Comparison of ENCODE assay signal across 27 mouse cellular contexts in genomic region chr6:136821086-136821485, GRCm38 (mm10). TPM values are rescaled to one million over a fixed set of nuclear protein-coding genes. Genes with fewer than 3 reads are reported as not detected.
A peak's percentile ranks its signal among the peaks of the same experiment; 100 is the strongest.
DNase-seq lines count a peak whose midpoint lies in the region; ATAC-seq and TF ChIP-seq lines count a peak whose summit lies in the region.
"Had no signal": no experiment of that assay in that cellular context is flagged by ENCODE, and none has a peak within 500 bp of the region (broad histone marks: within the 10 kb centered on the region; RNA-seq: fewer than 3 reads in every experiment).

No protein-coding gene starts in this region.

- no peak for TF ChIP-seq POLR2A in heart, adult 2 months (IDR thresholded peaks at IDR 0.05; ENCODE audit: insufficient read depth, low read depth, low read length)

- no peak overlapping the region for H3K27ac ChIP-seq in heart, embryonic 14.5 days (replicated peaks in 1 of 2; ENCODE audit: control insufficient read depth in 1 of 2, insufficient read depth in 1 of 2, low read depth in 2 of 2, low read length in 2 of 2)
- H3K27ac ChIP-seq in heart, adult 2 months = no peak overlapping the region
- H3K27ac ChIP-seq in kidney, embryonic 15.5 days = no peak overlapping the region
- no peak overlapping the region for H3K27ac ChIP-seq in kidney, embryonic 14.5 days (ENCODE audit: low read depth, low read length)
- no peak overlapping the region for H3K27ac ChIP-seq in liver, embryonic 14.5 days
- no peak overlapping the region for H3K27ac ChIP-seq in liver, postnatal 0 days (ENCODE audit: low read depth)
- H3K27ac ChIP-seq: embryonic facial prominence, embryonic 12.5 days; embryonic facial prominence, embryonic 15.5 days; gastrocnemius, adult 2 months; hindbrain, embryonic 10.5 days; hindbrain, embryonic 13.5 days; intestine, embryonic 15.5 days had no signal

- WGBS in heart, embryonic 14.5 days = 83% methylated on average over 18 of the region's 18 CpGs
- WGBS in heart, adult 2 months = 78% methylated on average over 18 of the region's 18 CpGs
- WGBS in kidney, embryonic 15.5 days = 91% methylated on average over 18 of the region's 18 CpGs
- 94% methylated on average over 17 of the region's 18 CpGs for WGBS in kidney, embryonic 14.5 days
- WGBS in liver, embryonic 14.5 days (ENCODE audit: insufficient replicate concordance) = 91% methylated on average over 18 of the region's 18 CpGs
- 94% methylated on average over 18 of the region's 18 CpGs for WGBS in liver, postnatal 0 days (ENCODE audit: insufficient replicate concordance)

- peaks cover 2 to 11% of the 10 kb centered on the region in 2 experiments; a peak in 3 of 4 replicates for H3K4me1 ChIP-seq in heart, embryonic 14.5 days (ENCODE audit: control insufficient read depth in 2 of 2, insufficient read depth in 2 of 2, low read length in 2 of 2)
- no peaks in the 10 kb centered on the region for H3K4me1 ChIP-seq in heart, adult 2 months (ENCODE audit: control insufficient read depth, insufficient read depth, low read length)
- no peaks in the 10 kb centered on the region for H3K4me1 ChIP-seq in kidney, embryonic 15.5 days
- no peaks in the 10 kb centered on the region for H3K4me1 ChIP-seq in kidney, embryonic 14.5 days (ENCODE audit: control insufficient read depth, insufficient read depth, low read length)
- no peaks in the 10 kb centered on the region for H3K4me1 ChIP-seq in liver, embryonic 14.5 days (replicated peaks; ENCODE audit: control insufficient read depth in 2 of 2, insufficient read depth in 2 of 2, low read length in 1 of 2)
- H3K4me1 ChIP-seq in liver, postnatal 0 days (ENCODE audit: insufficient read depth) = no peaks in the 10 kb centered on the region
- H3K4me1 ChIP-seq: embryonic facial prominence, embryonic 12.5 days; embryonic facial prominence, embryonic 15.5 days; hindbrain, embryonic 10.5 days; hindbrain, embryonic 13.5 days; intestine, embryonic 15.5 days had no signal

- H3K36me3 ChIP-seq in heart, embryonic 14.5 days (ENCODE audit: control insufficient read depth, insufficient read depth, low read length) = peaks cover 95% of the 10 kb centered on the region
- H3K36me3 ChIP-seq in heart, adult 2 months (ENCODE audit: control insufficient read depth, insufficient read depth, low read length) = peaks cover 6% of the 10 kb centered on the region
- H3K36me3 ChIP-seq in kidney, embryonic 15.5 days = peaks cover 92% of the 10 kb centered on the region
- H3K36me3 ChIP-seq in kidney, embryonic 14.5 days (ENCODE audit: control insufficient read depth, insufficient read depth, low read length) = peaks cover 93% of the 10 kb centered on the region
- peaks cover 92% of the 10 kb centered on the region for H3K36me3 ChIP-seq in liver, embryonic 14.5 days (replicated peaks; ENCODE audit: control insufficient read depth, insufficient read depth, low read depth)
- H3K36me3 ChIP-seq in liver, postnatal 0 days (replicated peaks; ENCODE audit: insufficient read depth, low read length) = peaks cover 88% of the 10 kb centered on the region

- H3K9ac ChIP-seq in heart, embryonic 14.5 days (ENCODE audit: low read length) = 0 out of 2 replicates have a peak overlapping the region, but pooled peaks have one; percentile 25
- no peak overlapping the region for H3K9ac ChIP-seq in heart, adult 2 months (ENCODE audit: low read depth, low read length)
- H3K9ac ChIP-seq in kidney, embryonic 15.5 days = no peak overlapping the region
- H3K9ac ChIP-seq in kidney, embryonic 14.5 days (ENCODE audit: low read depth, low read length) = no peak overlapping the region
- no peak overlapping the region for H3K9ac ChIP-seq in liver, embryonic 14.5 days (replicated peaks)
- H3K9ac ChIP-seq in liver, postnatal 0 days (replicated peaks) = no peak overlapping the region
- H3K9ac ChIP-seq: embryonic facial prominence, embryonic 12.5 days; embryonic facial prominence, embryonic 15.5 days; forebrain, postnatal 0 days; heart, embryonic 12.5 days; hindbrain, embryonic 13.5 days; intestine, embryonic 15.5 days had no signal

- no peak overlapping the region for H3K4me2 ChIP-seq in heart, embryonic 14.5 days (ENCODE audit: low read length)
- no peak overlapping the region for H3K4me2 ChIP-seq in kidney, embryonic 15.5 days
- no peak overlapping the region for H3K4me2 ChIP-seq in kidney, embryonic 14.5 days (replicated peaks; ENCODE audit: low read depth, low read length)
- H3K4me2 ChIP-seq in liver, embryonic 14.5 days (ENCODE audit: low read depth) = no peak overlapping the region
- no peak overlapping the region for H3K4me2 ChIP-seq in liver, postnatal 0 days (ENCODE audit: low read depth, low read length)
- H3K4me2 ChIP-seq: embryonic facial prominence, embryonic 12.5 days; embryonic facial prominence, embryonic 15.5 days; heart, embryonic 12.5 days; hindbrain, embryonic 13.5 days; intestine, embryonic 15.5 days had no signal

- no peak overlapping the region for H3K4me3 ChIP-seq in heart, embryonic 14.5 days (ENCODE audit: control insufficient read depth in 1 of 2, insufficient read depth in 1 of 2, low read depth in 1 of 2, low read length in 2 of 2)
- no peak overlapping the region for H3K4me3 ChIP-seq in heart, adult 2 months
- no peak overlapping the region for H3K4me3 ChIP-seq in kidney, embryonic 15.5 days (replicated peaks)
- no peak overlapping the region for H3K4me3 ChIP-seq in kidney, embryonic 14.5 days (ENCODE audit: low read length)
- H3K4me3 ChIP-seq in liver, embryonic 14.5 days (ENCODE audit: insufficient read depth in 1 of 2, low read depth in 2 of 2, low read length in 2 of 2) = no peak overlapping the region
- H3K4me3 ChIP-seq in liver, postnatal 0 days (ENCODE audit: low read depth, low read length) = no peak overlapping the region
- H3K4me3 ChIP-seq: embryonic facial prominence, embryonic 12.5 days; embryonic facial prominence, embryonic 15.5 days; gastrocnemius, adult 2 months; heart, embryonic 12.5 days; hindbrain, embryonic 10.5 days; hindbrain, embryonic 13.5 days; intestine, embryonic 15.5 days had no signal

- no peaks in the 10 kb centered on the region for H3K79me2 ChIP-seq in heart, adult 2 months (replicated peaks; ENCODE audit: control insufficient read depth, insufficient read depth, low read length)

- no peaks in the 10 kb centered on the region for H3K9me3 ChIP-seq in heart, embryonic 14.5 days (ENCODE audit: control insufficient read depth, low read length)
- no peaks in the 10 kb centered on the region for H3K9me3 ChIP-seq in kidney, embryonic 15.5 days (replicated peaks)
- no peaks in the 10 kb centered on the region for H3K9me3 ChIP-seq in kidney, embryonic 14.5 days (ENCODE audit: control insufficient read depth, low read length)
- H3K9me3 ChIP-seq in liver, embryonic 14.5 days (ENCODE audit: control insufficient read depth, low read length) = no peaks in the 10 kb centered on the region
- H3K9me3 ChIP-seq in liver, postnatal 0 days (ENCODE audit: low read length) = no peaks in the 10 kb centered on the region
- H3K9me3 ChIP-seq: embryonic facial prominence, embryonic 12.5 days; embryonic facial prominence, embryonic 15.5 days; heart, embryonic 12.5 days; hindbrain, embryonic 10.5 days; hindbrain, embryonic 13.5 days; intestine, embryonic 15.5 days had no signal

- H3K27me3 ChIP-seq in heart, embryonic 14.5 days (ENCODE audit: control insufficient read depth, insufficient read depth, low read length) = no peaks in the 10 kb centered on the region
- no peaks in the 10 kb centered on the region for H3K27me3 ChIP-seq in heart, adult 2 months (ENCODE audit: control insufficient read depth, insufficient read depth, low read length)
- no peaks in the 10 kb centered on the region for H3K27me3 ChIP-seq in kidney, embryonic 15.5 days
- H3K27me3 ChIP-seq in kidney, embryonic 14.5 days (ENCODE audit: control insufficient read depth, insufficient read depth, low read length) = no peaks in the 10 kb centered on the region
- H3K27me3 ChIP-seq in liver, embryonic 14.5 days (ENCODE audit: control insufficient read depth, insufficient read depth, low read length) = no peaks in the 10 kb centered on the region
- H3K27me3 ChIP-seq in liver, postnatal 0 days (ENCODE audit: insufficient read depth, low read length) = no peaks in the 10 kb centered on the region
- H3K27me3 ChIP-seq: embryonic facial prominence, embryonic 12.5 days; embryonic facial prominence, embryonic 15.5 days; heart, embryonic 12.5 days; hindbrain, embryonic 13.5 days; intestine, embryonic 15.5 days had no signal

- intact Hi-C loops in heart, adult 2 months (cut with DNase I) = loop anchor here (10.0 kb wide), 1 partner anchor 1806 kb away; the partner anchor contains the start of gene Ddx47

- no peak for TF ChIP-seq EP300 in heart, adult 2 months (IDR thresholded peaks at IDR 0.05; ENCODE audit: insufficient read depth, low read depth, low read length)
- no peak for TF ChIP-seq EP300 in liver, embryonic 14.5 days (IDR thresholded peaks at IDR 0.05; ENCODE audit: low read depth)
- no peak for TF ChIP-seq EP300 in liver, postnatal 0 days (IDR thresholded peaks at IDR 0.05; ENCODE audit: low read depth)

- no peak for DNase-seq in heart, adult 2 months
- no peak for DNase-seq in liver, embryonic 14.5 days (ENCODE audit: low read depth in 3 of 3, low spot score in 3 of 3)
- no peak for DNase-seq in liver, postnatal 0 days
- no peak for DNase-seq in thymus, postnatal 25 days
- DNase-seq: adrenal gland, adult 2 months; adrenal gland, postnatal 14 days; cerebellum, adult 11 months; cerebellum, adult 2 months; cerebellum, adult 9-11 months; cerebellum, postnatal 25 days; forebrain, postnatal 0 days; gastrocnemius, adult 2 months; gastrocnemius, postnatal 14 days had no signal

- no peak; the same call in 1 of the 2 replicates for ATAC-seq in heart, embryonic 14.5 days (ENCODE audit: insufficient number of reproducible peaks, insufficient read depth, low FRiP score, low read depth)
- 0 out of 2 replicates have a peak, but pooled peaks have one; percentile 36 for ATAC-seq in kidney, embryonic 15.5 days (replicated peaks; ENCODE audit: low FRiP score)
- ATAC-seq in kidney, embryonic 14.5 days (ENCODE audit: low FRiP score, low TSS enrichment) = no peak
- ATAC-seq in liver, embryonic 14.5 days (ENCODE audit: insufficient read depth) = peak; percentile 17; the same call in 1 of the 2 replicates
- no peak for ATAC-seq in liver, postnatal 0 days
- ATAC-seq: CD4-positive, CD25-positive, alpha-beta regulatory T cell, adult 4 months; forebrain, embryonic 14.5 days; forebrain, postnatal 0 days; intestine, embryonic 15.5 days had no signal

- no peak for TF ChIP-seq CTCF in heart, adult 2 months (IDR thresholded peaks at IDR 0.05)
- TF ChIP-seq CTCF in liver, embryonic 14.5 days (IDR thresholded peaks at IDR 0.05; ENCODE audit: low read depth) = no peak
- TF ChIP-seq CTCF in liver, postnatal 0 days (IDR thresholded peaks at IDR 0.05; ENCODE audit: low read depth) = no peak

RNA-seq across cellular contexts. Expression of gene BC049715, which starts 6.3 kb away (rescaled TPM):
- polyA plus RNA-seq in heart, embryonic 14.5 days (2014; fragmentation: Nextera tagmentation; extraction: Ambion mirVana) = 1.1 and 2.3 TPM in 2 replicates
- 1 to 10 TPM in 1 of 2 experiments, under 1 TPM in 1; 0.44 to 1.8 TPM for total RNA-seq in heart, adult 2 months (2021)
- 0.59 and 0.61 TPM in 2 replicates for polyA plus RNA-seq in heart, adult 2 months (2012; rRNA removed)
- 2.1 and 2.8 TPM in 2 replicates for polyA plus RNA-seq in kidney, embryonic 15.5 days (2015; fragmentation: Nextera tagmentation; extraction: Ambion mirVana)
- 1.7 and 1.9 TPM in 2 replicates for polyA plus RNA-seq in kidney, embryonic 14.5 days (2014; fragmentation: Nextera tagmentation; extraction: Ambion mirVana)
- 0.13 and 0.73 TPM in 2 replicates for polyA plus RNA-seq in liver, embryonic 14.5 days (2012; rRNA removed)
- 0.57 and 0.71 TPM in 2 replicates for polyA plus RNA-seq in liver, embryonic 14.5 days (2014; fragmentation: Nextera tagmentation; extraction: Ambion mirVana)
- 0.44 and 0.99 TPM in 2 replicates for polyA plus RNA-seq in liver, postnatal 0 days (2015; fragmentation: Nextera tagmentation; extraction: Ambion mirVana)

RNA-seq across cellular contexts. Expression of gene Wbp11, which starts 6.9 kb away (rescaled TPM):
- polyA plus RNA-seq in heart, embryonic 14.5 days (2014; fragmentation: Nextera tagmentation; extraction: Ambion mirVana) = 67.7 and 69.5 TPM in 2 replicates
- total RNA-seq in heart, adult 2 months (2021) = 10 to 100 TPM; 67.6 to 68.1 TPM
- 28.7 and 28.9 TPM in 2 replicates for polyA plus RNA-seq in heart, adult 2 months (2012; rRNA removed)
- polyA plus RNA-seq in kidney, embryonic 15.5 days (2015; fragmentation: Nextera tagmentation; extraction: Ambion mirVana) = 112 and 120 TPM in 2 replicates
- 91.5 and 136 TPM in 2 replicates for polyA plus RNA-seq in kidney, embryonic 14.5 days (2014; fragmentation: Nextera tagmentation; extraction: Ambion mirVana)
- 27.1 and 37.6 TPM in 2 replicates for polyA plus RNA-seq in liver, embryonic 14.5 days (2012; rRNA removed)
- polyA plus RNA-seq in liver, embryonic 14.5 days (2014; fragmentation: Nextera tagmentation; extraction: Ambion mirVana) = 51.3 and 59.3 TPM in 2 replicates
- 32.8 and 33.8 TPM in 2 replicates for polyA plus RNA-seq in liver, postnatal 0 days (2015; fragmentation: Nextera tagmentation; extraction: Ambion mirVana)

RNA-seq across cellular contexts. Expression of gene H2afj, which starts 13.0 kb away (rescaled TPM):
- polyA plus RNA-seq in heart, embryonic 14.5 days (2014; fragmentation: Nextera tagmentation; extraction: Ambion mirVana) = 71.4 TPM in 2 replicates
- total RNA-seq in heart, adult 2 months (2021) = 10 to 100 TPM; 29.4 to 30.1 TPM
- polyA plus RNA-seq in heart, adult 2 months (2012; rRNA removed) = 24.6 and 49.4 TPM in 2 replicates
- 112 and 118 TPM in 2 replicates for polyA plus RNA-seq in kidney, embryonic 15.5 days (2015; fragmentation: Nextera tagmentation; extraction: Ambion mirVana)
- 96.0 and 104 TPM in 2 replicates for polyA plus RNA-seq in kidney, embryonic 14.5 days (2014; fragmentation: Nextera tagmentation; extraction: Ambion mirVana)
- polyA plus RNA-seq in liver, embryonic 14.5 days (2012; rRNA removed) = 62.4 and 112 TPM in 2 replicates
- polyA plus RNA-seq in liver, embryonic 14.5 days (2014; fragmentation: Nextera tagmentation; extraction: Ambion mirVana) = 130 and 133 TPM in 2 replicates
- 147 and 152 TPM in 2 replicates for polyA plus RNA-seq in liver, postnatal 0 days (2015; fragmentation: Nextera tagmentation; extraction: Ambion mirVana)

RNA-seq across cellular contexts. Expression of gene Smco3, which starts 14.2 kb away (rescaled TPM):
- not detected in 2 replicates for polyA plus RNA-seq in heart, embryonic 14.5 days (2014; fragmentation: Nextera tagmentation; extraction: Ambion mirVana)
- not detected for total RNA-seq in heart, adult 2 months (2021)
- 0.04 TPM in 1 of 2 replicates, not detected in the other for polyA plus RNA-seq in heart, adult 2 months (2012; rRNA removed)
- polyA plus RNA-seq in kidney, embryonic 15.5 days (2015; fragmentation: Nextera tagmentation; extraction: Ambion mirVana) = 1.7 and 2.3 TPM in 2 replicates
- 1.1 and 1.4 TPM in 2 replicates for polyA plus RNA-seq in kidney, embryonic 14.5 days (2014; fragmentation: Nextera tagmentation; extraction: Ambion mirVana)
- 0.11 and 0.18 TPM in 2 replicates for polyA plus RNA-seq in liver, embryonic 14.5 days (2012; rRNA removed)
- polyA plus RNA-seq in liver, embryonic 14.5 days (2014; fragmentation: Nextera tagmentation; extraction: Ambion mirVana) = 0.15 TPM in 1 of 2 replicates, not detected in the other
- not detected in 2 replicates for polyA plus RNA-seq in liver, postnatal 0 days (2015; fragmentation: Nextera tagmentation; extraction: Ambion mirVana)
- total RNA-seq: gastrocnemius, adult 2 months; heart, adult 8-10 months; MEL had no signal
- polyA plus RNA-seq: adrenal gland, adult 2 months; CD4-positive, CD25-positive, alpha-beta regulatory T cell, adult 4 months; forebrain, embryonic 11.5 days; heart, embryonic 12.5 days; hindbrain, embryonic 10.5 days had no signal

RNA-seq across cellular contexts. Expression of gene Hist4h4, which starts 16.9 kb away (rescaled TPM):
- polyA plus RNA-seq in heart, embryonic 14.5 days (2014; fragmentation: Nextera tagmentation; extraction: Ambion mirVana) = 0.20 and 0.35 TPM in 2 replicates
- 1 to 10 TPM; 5.9 to 6.5 TPM for total RNA-seq in heart, adult 2 months (2021)
- polyA plus RNA-seq in heart, adult 2 months (2012; rRNA removed) = 0.16 and 0.56 TPM in 2 replicates
- 0.68 and 0.69 TPM in 2 replicates for polyA plus RNA-seq in kidney, embryonic 15.5 days (2015; fragmentation: Nextera tagmentation; extraction: Ambion mirVana)
- polyA plus RNA-seq in kidney, embryonic 14.5 days (2014; fragmentation: Nextera tagmentation; extraction: Ambion mirVana) = 1.2 and 2.3 TPM in 2 replicates
- polyA plus RNA-seq in liver, embryonic 14.5 days (2012; rRNA removed) = 2.4 and 3.2 TPM in 2 replicates
- polyA plus RNA-seq in liver, embryonic 14.5 days (2014; fragmentation: Nextera tagmentation; extraction: Ambion mirVana) = 1.6 and 1.8 TPM in 2 replicates
- 1.1 and 1.4 TPM in 2 replicates for polyA plus RNA-seq in liver, postnatal 0 days (2015; fragmentation: Nextera tagmentation; extraction: Ambion mirVana)

Comparison
In these comparisons a context has a peak if more than half of its experiments do, and no peak if none do; other contexts are left out.
1. ATAC-seq: peak in kidney, embryonic 15.5 days (single experiment) and liver, embryonic 14.5 days (single experiment); none in heart, embryonic 14.5 days (single experiment), kidney, embryonic 14.5 days (single experiment) and liver, postnatal 0 days (single experiment).